Comparison of ENCODE assay signal across 41 mouse cellular contexts in the genomic region with DNA sequence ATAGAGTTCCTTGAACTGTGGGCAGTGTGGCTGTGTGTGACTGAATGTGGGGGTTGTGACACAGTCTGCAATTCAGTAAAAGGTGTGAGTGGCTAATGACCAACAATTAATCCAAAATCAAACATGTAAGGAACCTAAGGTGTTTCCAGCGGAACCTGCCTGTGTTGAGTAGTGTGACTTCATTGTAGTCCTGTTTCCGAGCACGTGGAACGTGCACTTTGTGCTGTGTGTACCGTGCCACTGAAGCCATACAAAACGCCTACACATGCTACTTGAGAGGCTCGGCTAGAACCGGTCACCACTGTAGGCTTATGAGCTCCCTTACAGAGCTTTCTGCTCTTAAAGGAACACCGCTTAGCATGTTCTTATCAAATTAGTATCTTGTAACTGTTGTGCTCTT. TPM values are rescaled to one million over a fixed set of nuclear protein-coding genes. Genes with fewer than 3 reads are reported as not detected.
"Had no signal": no experiment of that assay in that cellular context is flagged by ENCODE, and none has a peak within 500 bp of the region (broad histone marks: within the 10 kb centered on the region; RNA-seq: fewer than 3 reads in every experiment).

No protein-coding gene starts in this region.

- H3K9me3 ChIP-seq: heart, embryonic 12.5 days; hindbrain, embryonic 13.5 days; hindbrain, embryonic 15.5 days; kidney, embryonic 15.5 days; limb, embryonic 13.5 days; limb, embryonic 15.5 days; liver, embryonic 12.5 days had no signal

- H3K4me1 ChIP-seq: heart, embryonic 12.5 days; hindbrain, embryonic 13.5 days; hindbrain, embryonic 15.5 days; kidney, embryonic 15.5 days; limb, embryonic 13.5 days; limb, embryonic 15.5 days had no signal

- H3K4me3 ChIP-seq: heart, adult 2 months; heart, embryonic 12.5 days; hindbrain, embryonic 13.5 days; hindbrain, embryonic 15.5 days; kidney, embryonic 15.5 days; limb, embryonic 13.5 days; limb, embryonic 15.5 days; liver, embryonic 12.5 days had no signal

- H3K36me3 ChIP-seq: heart, embryonic 12.5 days; kidney, embryonic 15.5 days; limb, embryonic 13.5 days; limb, embryonic 15.5 days; liver, embryonic 12.5 days had no signal

- H3K27ac ChIP-seq: heart, adult 2 months; hindbrain, embryonic 13.5 days; hindbrain, embryonic 15.5 days; hindbrain, postnatal 0 days; kidney, embryonic 15.5 days; kidney, postnatal 0 days; limb, embryonic 13.5 days; limb, embryonic 15.5 days; liver, embryonic 12.5 days; liver, embryonic 14.5 days had no signal

- H3K4me2 ChIP-seq: heart, embryonic 12.5 days; hindbrain, embryonic 13.5 days; hindbrain, embryonic 15.5 days; kidney, embryonic 15.5 days; limb, embryonic 13.5 days; limb, embryonic 15.5 days; liver, embryonic 12.5 days had no signal

- ATAC-seq: hindbrain, postnatal 0 days; intestine, embryonic 16.5 days; liver, embryonic 12.5 days had no signal

- DNase-seq: gastrocnemius, postnatal 14 days; gastrocnemius, postnatal 36 days; heart, adult 2 months; heart, postnatal 14 days; heart, postnatal 36 days; kidney, adult 11 months; kidney, adult 2 months; kidney, adult 9 months; kidney, postnatal 14 days; kidney, postnatal 36 days; layer of hippocampus, adult 9-11 months; layer of hippocampus, postnatal 36 days; left cerebral cortex, postnatal 4 days had no signal

- H3K9ac ChIP-seq: heart, embryonic 12.5 days; hindbrain, embryonic 13.5 days; hindbrain, embryonic 15.5 days; kidney, embryonic 15.5 days; limb, embryonic 13.5 days; limb, embryonic 15.5 days; liver, embryonic 12.5 days; liver, embryonic 14.5 days had no signal

- H3K27me3 ChIP-seq: heart, embryonic 12.5 days; hindbrain, embryonic 13.5 days; hindbrain, embryonic 15.5 days; kidney, embryonic 15.5 days; limb, embryonic 13.5 days; limb, embryonic 15.5 days had no signal

RNA-seq across cellular contexts. Expression of gene Ddx25, which starts 9.9 kb away (rescaled TPM):
- total RNA-seq: gastrocnemius, adult 18-20 months; gastrocnemius, adult 8-10 months; gastrocnemius, postnatal 36 days; heart, adult 2 months; heart, postnatal 14 days; heart, postnatal 36 days; hematopoietic stem cell, adult 5-6 weeks; liver, adult 2 months had no signal

RNA-seq across cellular contexts. Expression of gene Pate2, which starts 21.6 kb away (rescaled TPM):
- total RNA-seq: gastrocnemius, adult 18-20 months; gastrocnemius, adult 8-10 months; gastrocnemius, postnatal 36 days; heart, adult 2 months; heart, postnatal 14 days; heart, postnatal 36 days; hematopoietic stem cell, adult 5-6 weeks; liver, adult 2 months had no signal
- polyA plus RNA-seq: large intestine, adult 2 months; liver, adult 2 months had no signal

RNA-seq across cellular contexts. Expression of gene Gm1113, which starts 30.4 kb away (rescaled TPM):
- total RNA-seq: gastrocnemius, adult 18-20 months; gastrocnemius, adult 8-10 months; gastrocnemius, postnatal 14 days; gastrocnemius, postnatal 36 days; heart, adult 2 months; heart, postnatal 14 days; heart, postnatal 36 days; hematopoietic stem cell, adult 5-6 weeks; hindbrain, postnatal 0 days; layer of hippocampus, adult 18-20 months; layer of hippocampus, adult 8-10 months; layer of hippocampus, postnatal 14 days; layer of hippocampus, postnatal 36 days; left cerebral cortex, adult 18-20 months; left cerebral cortex, adult 8-10 months; left cerebral cortex, postnatal 10 days; left cerebral cortex, postnatal 25 days; left cerebral cortex, postnatal 4 days; liver, adult 2 months had no signal
- polyA plus RNA-seq: gonadal fat pad, adult 2 months; heart, adult 2 months; heart, embryonic 12.5 days; heart, embryonic 14.5 days; heart, embryonic 16.5 days; hindbrain, embryonic 11.5 days; hindbrain, embryonic 13.5 days; hindbrain, embryonic 15.5 days; hindbrain, postnatal 0 days; intestine, embryonic 16.5 days; kidney, adult 2 months; kidney, embryonic 15.5 days; kidney, postnatal 0 days; large intestine, adult 2 months; limb, embryonic 11.5 days; limb, embryonic 13.5 days; limb, embryonic 15.5 days; liver, adult 2 months; liver, embryonic 12.5 days; liver, embryonic 14.5 days had no signal
